Mouse (Mus musculus) stomach, embryonic 14.5 days (tissue): Measurements from ENCODE around the gene Cib3. TPM values are rescaled to one million over a fixed set of nuclear protein-coding genes. Genes with fewer than 3 reads are reported as not detected.

Experiments
- ATAC-seq: fragments of 200-750 bp; cut with Nextera tagmentation; 2 replicates; pipeline ENCODE4 v1.8.0; 2017; ENCODE audit warnings: low read depth, moderate TSS enrichment; ENCODE audit not compliant: insufficient number of reproducible peaks, insufficient read depth, low FRiP score
- H3K27ac ChIP-seq: fragments of 300-500 bp; sonication (generic); 2 replicates; pipeline ENCODE4 v1.5.1; 2014; ENCODE audit warnings: mild to moderate bottlenecking, low read length, moderate library complexity, mixed read lengths
- H3K27me3 ChIP-seq: fragments of 300-500 bp; sonication (generic); 2 replicates; pipeline ENCODE4 v1.6.1; 2014; ENCODE audit warnings: low read length, control low read depth, mixed read lengths; ENCODE audit not compliant: control insufficient read depth, insufficient read depth
- H3K36me3 ChIP-seq: fragments of 300-500 bp; sonication (generic); 2 replicates; pipeline ENCODE4 v1.6.1; 2014; ENCODE audit warnings: mild to moderate bottlenecking, control low read depth, low read length, moderate library complexity, mixed read lengths; ENCODE audit not compliant: control insufficient read depth, insufficient read depth
- H3K4me1 ChIP-seq: fragments of 300-500 bp; sonication (generic); 2 replicates; pipeline ENCODE4 v1.6.1; 2014; ENCODE audit warnings: low read length, control low read depth, mixed read lengths; ENCODE audit not compliant: control insufficient read depth, insufficient read depth
- H3K4me2 ChIP-seq: fragments of 300-500 bp; sonication (generic); replicated peaks from 2 replicates; pipeline ENCODE4 v1.6.1; 2014; ENCODE audit warnings: low read depth, low read length, control low read depth
- H3K4me3 ChIP-seq: fragments of 300-500 bp; sonication (generic); 2 replicates; pipeline ENCODE4 v1.5.1; 2014; ENCODE audit warnings: low read depth, low read length, control low read depth
- H3K9ac ChIP-seq: fragments of 300-500 bp; sonication (generic); replicated peaks from 2 replicates; pipeline ENCODE4 v1.6.1; 2014; ENCODE audit warnings: low read depth, mild to moderate bottlenecking, control low read depth, low read length, moderate library complexity, mixed read lengths
- H3K9me3 ChIP-seq: fragments of 300-500 bp; sonication (generic); 2 replicates; pipeline ENCODE4 v1.6.1; 2016; ENCODE audit warnings: low read depth, low read length, control low read depth; ENCODE audit not compliant: control insufficient read depth
- WGBS: fragments of 180-500 bp; shearing (Covaris S2); extraction: QIAGEN DNeasy Blood & Tissue Kit; methylation state at CpG from one replicate; pipeline ENCODE4 v1.1.7; 2014; 5-methylcytosine and 5-hydroxymethylcytosine counted together
- polyA plus RNA-seq: library from polyadenylated mRNA; unstranded; fragments of >200 nt; fragmentation: Nextera tagmentation; extraction: Ambion mirVana; gene quantifications from 2 replicates; pipeline ENCODE4 v1.2.1, GENCODE M21; 2014

Cib3 gene
- polyA plus RNA-seq, 1 experiment from 2014 or later: not detected

DNA sequence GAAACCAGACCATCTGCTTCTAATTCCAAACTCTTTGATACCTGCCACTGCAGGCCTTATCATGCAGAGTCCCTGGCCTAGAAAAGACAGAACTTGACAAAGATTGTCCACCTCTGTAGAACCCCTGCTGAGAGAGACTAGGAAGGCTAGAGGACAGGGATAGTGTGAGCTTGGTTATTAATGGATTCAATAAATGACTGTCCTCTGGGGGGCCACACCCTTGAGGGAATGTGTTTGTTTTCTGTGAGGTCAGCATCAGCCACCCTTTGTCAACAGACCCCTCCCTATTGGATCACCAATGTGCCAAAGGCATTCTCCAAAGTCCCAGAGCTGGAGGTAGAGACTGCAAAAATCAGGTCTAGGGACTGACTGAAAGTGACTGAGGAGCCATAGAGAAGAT is 20.6 kb downstream of the Cib3 start:
- ATAC-seq: no peak
- no peaks in the 10 kb centered on the region for H3K36me3 ChIP-seq

DNA sequence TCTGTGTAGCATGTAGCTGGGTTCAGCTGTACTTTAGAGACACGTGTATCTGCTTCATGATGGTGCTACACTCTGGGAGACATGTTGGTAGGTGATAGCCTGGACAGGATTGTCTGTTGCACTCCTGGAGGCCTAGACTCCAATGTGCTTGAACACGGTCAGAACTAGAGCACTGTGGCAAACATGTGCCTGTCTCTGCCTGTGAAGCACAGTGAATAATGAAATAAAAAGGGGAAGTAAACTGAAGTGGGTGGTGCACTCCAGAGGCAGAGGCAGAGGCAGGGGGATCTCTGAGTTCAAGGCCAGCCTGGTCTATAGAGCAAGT is 22.5 kb downstream of the Cib3 start:
- no peaks in the 10 kb centered on the region for H3K27me3 ChIP-seq
- ATAC-seq: 0 out of 2 replicates have a peak, but pooled peaks have one; percentile 29
- H3K4me3 ChIP-seq: no peak overlapping the region
- H3K36me3 ChIP-seq: no peaks in the 10 kb centered on the region
- H3K27ac ChIP-seq: no peak overlapping the region
- 74% methylated on average over 2 of the region's 2 CpGs for WGBS
- no peak overlapping the region for H3K9ac ChIP-seq
- no peaks in the 10 kb centered on the region for H3K9me3 ChIP-seq
- H3K4me1 ChIP-seq: no peaks in the 10 kb centered on the region
- H3K4me2 ChIP-seq: no peak overlapping the region

More for the DNA sequence above, 20.6 kb downstream of the Cib3 start:
- Histone ChIP-seq H3K4me2 (no peak overlapping the region), H3K9ac (no peak overlapping the region), H3K27ac (no peak overlapping the region), H3K27me3 (no peaks in the 10 kb centered on the region), H3K9me3 (no peaks in the 10 kb centered on the region), H3K4me1 (no peaks in the 10 kb centered on the region), H3K4me3 (no peak overlapping the region)

DNA sequence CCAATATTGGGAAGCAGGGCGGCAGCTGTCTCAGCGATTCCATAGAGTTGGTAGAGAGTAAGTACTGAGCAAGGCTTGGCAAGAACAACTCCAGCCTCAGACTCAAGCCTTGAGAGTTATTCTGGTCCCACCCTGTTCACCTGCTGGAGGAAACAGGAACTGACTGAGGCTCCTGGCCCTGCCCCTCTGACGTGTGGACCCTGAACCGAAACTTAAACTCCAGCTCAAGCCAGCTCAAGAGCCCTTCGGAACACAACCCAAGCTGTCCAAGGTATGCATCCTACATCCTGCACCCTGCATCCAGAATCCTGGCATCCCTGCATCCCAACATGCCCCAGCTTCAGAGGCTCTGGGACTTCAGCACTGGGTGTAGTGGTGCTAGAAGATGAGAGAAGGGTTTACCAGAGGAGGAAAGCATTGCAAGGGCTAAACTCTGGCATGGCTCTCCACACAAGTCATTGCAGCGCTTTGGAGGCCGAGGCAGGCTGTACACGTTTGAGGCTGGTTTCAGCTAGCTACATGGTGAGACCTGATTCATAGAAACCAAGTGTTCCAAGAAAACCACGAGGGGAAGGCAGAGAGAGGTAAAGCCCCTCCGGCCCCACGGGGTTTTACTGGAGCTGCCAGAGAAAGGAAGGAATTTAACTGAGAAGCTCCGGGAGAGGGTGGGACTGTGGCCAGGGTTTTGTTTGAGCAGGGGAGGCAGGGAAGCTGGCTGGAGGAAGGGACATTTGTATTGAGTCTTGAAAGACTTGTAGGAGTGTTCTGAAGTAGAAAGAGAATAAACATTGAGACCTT is 23.0 kb downstream of the Cib3 start, which contains the start of gene Hsh2d:
Gene Hsh2d (plus strand): TSS at position 222 of the 798 bp plus-strand sequence.
- Histone ChIP-seq H3K36me3 (no peaks in the 10 kb centered on the region), H3K27ac (peak within 1 kb of the TSS; percentile 48; the same call in 1 of the 2 replicates), H3K4me1 (no peaks in the 10 kb centered on the region), H3K9ac (no peak within 1 kb of the TSS), H3K27me3 (no peaks in the 10 kb centered on the region), H3K9me3 (no peaks in the 10 kb centered on the region), H3K4me2 (no peak within 1 kb of the TSS), H3K4me3 (no peak within 1 kb of the TSS)
- ATAC-seq: peak; percentile 60
- 60% methylated on average over 12 of the region's 12 CpGs for WGBS

DNA sequence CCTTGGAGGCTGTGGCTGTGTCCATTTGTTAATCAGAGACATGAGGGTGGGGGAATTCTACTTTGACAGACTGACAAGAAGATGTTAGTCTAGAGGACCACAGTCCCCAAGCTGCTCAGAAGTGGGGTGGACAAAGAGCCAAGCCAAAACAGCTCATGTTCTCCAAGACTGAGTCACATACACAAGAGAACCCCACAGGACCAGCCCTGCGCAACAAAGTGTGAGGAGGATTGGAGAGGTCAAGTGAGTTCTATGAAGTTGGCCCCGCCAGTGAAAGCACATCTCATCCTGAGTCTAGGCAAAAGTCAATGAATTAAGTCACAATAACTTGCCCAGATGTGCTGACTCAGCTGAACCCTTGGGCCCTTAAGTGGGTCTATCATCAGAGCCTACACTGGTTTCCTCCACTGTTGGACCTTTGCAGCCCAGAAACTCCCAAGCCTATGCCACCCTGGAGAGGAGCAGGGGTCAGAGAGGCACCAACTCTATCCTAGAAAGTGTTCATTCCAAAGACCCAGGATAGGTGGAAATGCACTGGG is 24.8 kb downstream of the Cib3 start:
- no peak for ATAC-seq
- no peaks in the 10 kb centered on the region for H3K9me3 ChIP-seq
- no peak overlapping the region for H3K4me3 ChIP-seq
- no peaks in the 10 kb centered on the region for H3K4me1 ChIP-seq
- H3K27me3 ChIP-seq: no peaks in the 10 kb centered on the region
- no peak overlapping the region for H3K4me2 ChIP-seq
- no peak overlapping the region for H3K27ac ChIP-seq
- 75% methylated on average over 2 of the region's 2 CpGs for WGBS
- H3K36me3 ChIP-seq: no peaks in the 10 kb centered on the region
- no peak overlapping the region for H3K9ac ChIP-seq

DNA sequence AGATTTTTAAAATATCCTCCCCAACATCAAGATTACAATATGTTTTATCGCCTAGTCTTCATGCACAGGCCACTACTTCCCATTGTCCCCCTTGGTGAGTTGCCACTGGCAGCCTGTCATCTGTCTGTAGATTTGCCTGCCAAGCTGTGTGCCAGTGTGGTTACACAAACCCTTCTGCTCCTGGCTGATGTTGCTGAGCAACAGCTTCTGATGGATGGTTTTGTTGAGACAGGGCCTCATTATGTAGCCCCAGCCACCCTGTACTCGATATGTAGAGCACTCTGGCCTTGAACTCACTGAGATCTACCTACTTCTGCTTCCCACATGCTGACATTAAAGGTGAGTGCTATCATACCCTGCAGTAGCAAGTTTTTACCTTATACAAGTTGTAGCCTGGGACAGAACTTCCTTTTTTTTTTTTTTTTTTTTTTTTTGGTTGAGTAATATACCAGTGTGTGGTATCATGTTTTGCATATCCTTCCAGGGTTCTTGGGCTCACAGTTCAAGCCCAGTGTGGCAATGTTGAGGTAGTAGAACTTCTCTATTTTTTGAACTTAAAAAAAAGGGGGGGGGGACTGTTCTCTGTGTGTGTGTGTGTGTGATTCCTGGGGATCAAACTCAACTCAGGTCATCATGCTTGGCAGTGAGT is 29.0 kb downstream of the Cib3 start:
- H3K4me3 ChIP-seq: no peak overlapping the region
- no peaks in the 10 kb centered on the region for H3K4me1 ChIP-seq
- no peak overlapping the region for H3K4me2 ChIP-seq
- no peaks in the 10 kb centered on the region for H3K27me3 ChIP-seq
- peaks cover 9% of the 10 kb centered on the region for H3K36me3 ChIP-seq
- no peaks in the 10 kb centered on the region for H3K9me3 ChIP-seq
- no peak for ATAC-seq
- 72% methylated on average over 2 of the region's 2 CpGs for WGBS
- H3K27ac ChIP-seq: no peak overlapping the region
- no peak overlapping the region for H3K9ac ChIP-seq

DNA sequence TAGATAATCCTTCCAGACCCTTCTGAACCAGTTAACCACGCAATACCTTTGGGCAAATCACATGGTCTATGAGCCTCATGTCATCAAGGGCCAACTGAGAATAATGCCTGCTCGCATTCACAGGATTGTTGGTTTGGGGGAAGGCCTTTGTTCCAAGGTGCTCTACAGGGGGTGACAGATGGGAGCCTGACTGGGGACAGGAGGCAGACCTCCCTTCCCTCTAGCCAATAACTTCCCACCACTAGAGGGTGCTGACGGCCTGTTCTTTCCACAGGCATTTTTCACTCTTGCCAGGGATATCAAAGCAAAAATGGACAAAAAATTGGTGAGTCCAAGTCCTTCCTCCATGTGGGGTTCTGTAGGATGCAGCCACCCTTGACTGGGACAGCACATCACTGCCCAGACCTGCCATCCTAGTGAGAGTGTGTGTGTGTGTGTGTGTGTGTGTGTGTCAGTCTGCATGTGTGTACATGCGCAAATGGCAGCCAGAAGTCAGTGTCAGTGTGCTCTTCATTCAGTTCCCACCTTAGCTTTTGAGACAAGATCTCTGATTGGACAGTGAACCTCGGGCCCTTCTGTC is 35.2 kb downstream of the Cib3 start:
- Histone ChIP-seq H3K27ac (no peak overlapping the region), H3K4me3 (no peak overlapping the region), H3K4me1 (no peaks in the 10 kb centered on the region), H3K9me3 (no peaks in the 10 kb centered on the region), H3K27me3 (no peaks in the 10 kb centered on the region), H3K4me2 (no peak overlapping the region), H3K9ac (no peak overlapping the region), H3K36me3 (peaks cover 61% of the 10 kb centered on the region)
- no peak; the same call in 1 of the 2 replicates for ATAC-seq
- 58% methylated on average over 5 of the region's 5 CpGs for WGBS

DNA sequence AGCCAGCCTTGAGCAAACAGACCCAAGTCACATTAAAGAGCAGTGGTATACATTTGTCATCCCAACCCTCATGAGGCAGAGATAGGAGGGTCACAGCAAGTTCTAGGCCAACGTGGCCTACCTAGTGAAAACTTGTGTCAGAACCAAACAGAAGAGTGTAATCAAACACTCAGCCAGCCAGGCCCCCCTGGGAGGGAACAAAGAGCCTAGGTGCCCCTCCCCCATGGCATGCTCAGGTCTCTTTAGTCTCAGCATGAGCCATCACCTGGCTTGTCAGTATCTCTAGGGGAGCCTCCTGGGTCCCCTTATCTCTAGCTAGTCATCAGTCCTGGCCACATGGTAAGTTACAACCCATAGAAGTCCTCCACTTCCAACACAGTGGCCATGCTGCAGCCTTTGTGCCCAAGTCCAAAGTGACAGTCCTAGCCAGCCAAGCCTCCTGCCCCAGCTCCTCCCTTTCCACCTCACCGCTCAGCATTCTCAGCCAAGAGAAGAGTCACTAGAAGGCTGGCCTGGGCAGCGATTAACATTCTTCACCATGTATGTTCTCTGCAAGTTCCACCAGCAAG is 42.9 kb downstream of the Cib3 start:
- Histone ChIP-seq H3K36me3 (peaks cover 63% of the 10 kb centered on the region), H3K4me3 (no peak overlapping the region), H3K4me1 (no peaks in the 10 kb centered on the region), H3K4me2 (no peak overlapping the region), H3K27ac (no peak overlapping the region), H3K9me3 (no peaks in the 10 kb centered on the region), H3K27me3 (no peaks in the 10 kb centered on the region), H3K9ac (no peak overlapping the region)
- 73% methylated on average over 3 of the region's 3 CpGs for WGBS
- ATAC-seq: no peak

DNA sequence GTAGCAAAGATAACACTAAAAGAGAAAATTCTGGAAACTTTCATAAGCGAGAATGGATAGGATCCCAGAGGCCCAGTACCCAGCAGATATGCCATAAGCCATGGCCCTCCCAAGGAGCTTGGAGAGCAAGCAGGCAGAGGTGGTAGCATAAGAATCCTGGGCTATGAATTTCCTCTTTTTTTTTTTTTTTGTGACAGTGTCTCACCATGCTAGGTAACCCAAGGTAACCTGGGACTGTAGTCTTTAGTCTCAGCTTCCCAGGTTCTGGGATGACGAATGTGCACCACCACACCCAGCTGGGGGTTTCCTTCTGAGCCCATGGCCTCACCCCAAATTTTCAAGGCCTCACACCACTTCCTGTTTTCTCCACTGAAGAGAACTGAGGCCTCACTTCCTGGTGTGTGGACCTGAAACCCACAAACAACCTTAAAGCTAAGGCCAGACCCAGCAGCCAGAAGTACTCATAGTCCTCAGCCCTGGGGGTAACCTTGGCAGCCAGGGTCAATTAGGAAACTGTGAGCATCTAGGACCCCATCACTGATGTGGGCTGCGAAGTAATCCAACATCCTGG is 43.5 kb downstream of the Cib3 start:
- Histone ChIP-seq H3K27me3 (no peaks in the 10 kb centered on the region), H3K4me3 (no peak overlapping the region), H3K4me2 (no peak overlapping the region), H3K27ac (no peak overlapping the region), H3K36me3 (peaks cover 62% of the 10 kb centered on the region), H3K4me1 (no peaks in the 10 kb centered on the region), H3K9me3 (no peaks in the 10 kb centered on the region), H3K9ac (no peak overlapping the region)
- 86% methylated on average over 3 of the region's 3 CpGs for WGBS
- ATAC-seq: no peak
